Mouse (Mus musculus) MEL (cell line): Measurements from ENCODE around the gene Cttnbp2. TPM values are rescaled to one million over a fixed set of nuclear protein-coding genes. Genes with fewer than 3 reads are reported as not detected.
A peak's percentile ranks its signal among the peaks of the same experiment; 100 is the strongest.

Experiments
- DNase-seq: peaks from one replicate; pipeline ENCODE4 v3.0.0; 2011; ENCODE audit warnings: low read depth, low spot score
- H3K27ac ChIP-seq: 2 replicates; pipeline ENCODE4 v1.5.1; 2012; ENCODE audit warnings: low read depth, mild to moderate bottlenecking, control low read depth, low read length, moderate library complexity; ENCODE audit not compliant: control insufficient read depth
- H3K27me3 ChIP-seq, 2 experiments: fragments of 150-350 bp in 1 of 2; sonication (generic) in 1 of 2; 2 replicates each; pipeline ENCODE4 v1.6.1; 2012; ENCODE audit warnings: low read length in 2 of 2, mild to moderate bottlenecking in 2 of 2, improper control_type of control experiment in 1 of 2, moderate library complexity in 1 of 2; ENCODE audit not compliant: insufficient read depth in 2 of 2, control insufficient read depth in 1 of 2
- H3K36me3 ChIP-seq, 2 experiments: 2 replicates each; pipeline ENCODE4 v1.6.1; 2012 to 2014; ENCODE audit warnings: low read length in 2 of 2, improper control_type of control experiment in 1 of 2, inconsistent platforms in 1 of 2, mild to moderate bottlenecking in 1 of 2; ENCODE audit not compliant: insufficient read depth in 2 of 2, control insufficient read depth in 1 of 2
- H3K4me1 ChIP-seq, 2 experiments: fragments of 150-350 bp in 1 of 2; sonication (generic) in 1 of 2; 2 replicates each; pipeline ENCODE4 v1.6.1; 2012; ENCODE audit warnings: low read length in 2 of 2, improper control_type of control experiment in 1 of 2, mild to moderate bottlenecking in 1 of 2; ENCODE audit not compliant: insufficient read depth in 2 of 2, control insufficient read depth in 1 of 2
- H3K4me3 ChIP-seq, 2 experiments: fragments of 150-350 bp in 1 of 2; sonication (generic) in 1 of 2; 2 replicates each; pipeline ENCODE4 v1.5.1; 2012; ENCODE audit warnings: low read depth in 2 of 2, low read length in 2 of 2, mild to moderate bottlenecking in 2 of 2, moderate library complexity in 2 of 2, control low read depth in 1 of 2, improper control_type of control experiment in 1 of 2; ENCODE audit not compliant: control insufficient read depth in 1 of 2, insufficient read depth in 1 of 2
- H3K79me2 ChIP-seq: 2 replicates; pipeline ENCODE4 v1.6.1; 2012; ENCODE audit warnings: mild to moderate bottlenecking, low read length, moderate library complexity; ENCODE audit not compliant: control insufficient read depth, poor library complexity, insufficient read depth
- H3K9ac ChIP-seq: 2 replicates; pipeline ENCODE4 v1.6.1; 2012; ENCODE audit warnings: low read depth, mild to moderate bottlenecking, control low read depth, low read length, moderate library complexity; ENCODE audit not compliant: control insufficient read depth, poor library complexity, severe bottlenecking
- H3K9me3 ChIP-seq: fragments of 150-350 bp; sonication (generic); replicated peaks from 2 replicates; pipeline ENCODE4 v1.6.1; 2012; ENCODE audit warnings: mild to moderate bottlenecking, low read length, improper control_type of control experiment, moderate library complexity; ENCODE audit not compliant: insufficient read depth
- BHLHE40 ChIP-seq: IDR thresholded peaks from 2 replicates; pipeline ENCODE4 v1.6.1; 2012; ENCODE audit warnings: low read depth, mild to moderate bottlenecking, inconsistent platforms, low read length, improper control_type of control experiment, borderline replicate concordance
- CHD1 ChIP-seq: IDR thresholded peaks from 2 replicates; pipeline ENCODE4 v1.6.1; 2012; ENCODE audit warnings: low read depth, mild to moderate bottlenecking, inconsistent platforms, low read length, improper control_type of control experiment
- EP300 ChIP-seq, 2 experiments: IDR thresholded peaks; 2 replicates each; pipeline ENCODE4 v1.6.1; 2011; ENCODE audit warnings: improper control_type of control experiment in 2 of 2, low read length in 2 of 2, low read depth in 1 of 2, mild to moderate bottlenecking in 1 of 2
- ETS1 ChIP-seq: IDR thresholded peaks from 2 replicates; pipeline ENCODE4 v1.6.1; 2012; ENCODE audit warnings: low read depth, mild to moderate bottlenecking, inconsistent platforms, low read length, improper control_type of control experiment, moderate library complexity
- GATA1 ChIP-seq: IDR thresholded peaks from 2 replicates; pipeline ENCODE4 v1.6.1; 2011; ENCODE audit warnings: low read depth, low read length, improper control_type of control experiment
- HCFC1 ChIP-seq: IDR thresholded peaks from 2 replicates; pipeline ENCODE4 v1.6.1; 2012; ENCODE audit warnings: low read depth, mild to moderate bottlenecking, inconsistent platforms, low read length, improper control_type of control experiment, moderate library complexity
- JUND ChIP-seq: IDR thresholded peaks from 2 replicates; pipeline ENCODE4 v1.6.1; 2011; ENCODE audit warnings: low read depth, mild to moderate bottlenecking, improper control_type of control experiment, low read length
- KAT2A ChIP-seq: conservative IDR thresholded peaks from 2 replicates; pipeline ENCODE4 v1.6.1; 2012; ENCODE audit warnings: low read depth, low read length, improper control_type of control experiment, inconsistent platforms
- MAX ChIP-seq: IDR thresholded peaks from 2 replicates; pipeline ENCODE4 v1.6.1; 2011; ENCODE audit warnings: low read length, improper control_type of control experiment
- MEF2A ChIP-seq: IDR thresholded peaks from 2 replicates; pipeline ENCODE4 v1.6.1; 2014; ENCODE audit warnings: low read depth, mild to moderate bottlenecking, inconsistent platforms, low read length, improper control_type of control experiment; ENCODE audit not compliant: poor library complexity, insufficient replicate concordance, severe bottlenecking; ENCODE audit errors: extremely low read depth
- MXI1 ChIP-seq: IDR thresholded peaks from 2 replicates; pipeline ENCODE4 v1.6.1; 2011; ENCODE audit warnings: mild to moderate bottlenecking, low read depth, low read length, improper control_type of control experiment
- MYB ChIP-seq: IDR thresholded peaks from 2 replicates; pipeline ENCODE4 v1.6.1; 2011; ENCODE audit warnings: mild to moderate bottlenecking, low read depth, low read length, improper control_type of control experiment
- MYC ChIP-seq: IDR thresholded peaks from 2 replicates; pipeline ENCODE4 v1.6.1; 2011; ENCODE audit warnings: low read depth, mild to moderate bottlenecking, low read length, improper control_type of control experiment, moderate library complexity
- NRF1 ChIP-seq: IDR thresholded peaks from 2 replicates; pipeline ENCODE4 v1.6.1; 2014; ENCODE audit warnings: low read depth, mild to moderate bottlenecking, inconsistent platforms, low read length, improper control_type of control experiment, moderate library complexity; ENCODE audit not compliant: poor library complexity, insufficient read depth, severe bottlenecking
- POLR2A ChIP-seq, 2 experiments: IDR thresholded peaks; 2 replicates each; pipeline ENCODE4 v1.6.1; 2011 to 2012; ENCODE audit warnings: low read length in 2 of 2, mild to moderate bottlenecking in 2 of 2, control low read depth in 1 of 2, improper control_type of control experiment in 1 of 2, low read depth in 1 of 2, moderate library complexity in 1 of 2; ENCODE audit not compliant: control insufficient read depth in 1 of 2, insufficient read depth in 1 of 2, poor library complexity in 1 of 2
- SIN3A ChIP-seq: IDR thresholded peaks from 2 replicates; pipeline ENCODE4 v1.6.1; 2012; ENCODE audit warnings: low read length, improper control_type of control experiment, inconsistent platforms
- TAL1 ChIP-seq: IDR thresholded peaks from 2 replicates; pipeline ENCODE4 v1.6.1; 2012; ENCODE audit warnings: mild to moderate bottlenecking, inconsistent platforms, low read length, moderate library complexity, mixed read lengths
- TCF12 ChIP-seq: IDR thresholded peaks from 2 replicates; pipeline ENCODE4 v1.6.1; 2014; ENCODE audit warnings: low read depth, mild to moderate bottlenecking, inconsistent platforms, low read length, improper control_type of control experiment, moderate library complexity
- USF2 ChIP-seq, 2 experiments: IDR thresholded peaks; 2 replicates each; pipeline ENCODE4 v1.6.1; 2011 to 2012; ENCODE audit warnings: improper control_type of control experiment in 2 of 2, low read length in 2 of 2, borderline replicate concordance in 1 of 2, inconsistent platforms in 1 of 2, low read depth in 1 of 2, mild to moderate bottlenecking in 1 of 2; ENCODE audit not compliant: insufficient read depth in 1 of 2
- ZKSCAN1 ChIP-seq: IDR thresholded peaks from 2 replicates; pipeline ENCODE4 v1.6.1; 2012; ENCODE audit warnings: low read depth, mild to moderate bottlenecking, inconsistent platforms, low read length, improper control_type of control experiment, moderate library complexity
- polyA plus RNA-seq, 2 experiments: library from polyadenylated mRNA; stranded (reverse) in 1 of 2; unstranded in 1 of 2; fragments of >175 nt in 1 of 2; fragments of >200 nt in 1 of 2; gene quantifications; 2 replicates each; pipeline versions ENCODE4 v1.2.1 to v1.2.4; 2012; ENCODE audit warnings: low replicate concordance in 2 of 2, low read depth in 1 of 2; ENCODE audit not compliant: insufficient read length in 2 of 2, insufficient read depth in 1 of 2, missing spikeins in 1 of 2
- total RNA-seq: library from RNA; depleted of rRNA; stranded (reverse); fragments of 300-350 nt; gene quantifications from 2 replicates; pipeline ENCODE4 v1.2.3, GENCODE M21; 2012

Gene Cttnbp2
- total and polyA plus RNA-seq, 3 experiments, result 0.77 to 1.2 TPM; not detected in 1

DNA sequence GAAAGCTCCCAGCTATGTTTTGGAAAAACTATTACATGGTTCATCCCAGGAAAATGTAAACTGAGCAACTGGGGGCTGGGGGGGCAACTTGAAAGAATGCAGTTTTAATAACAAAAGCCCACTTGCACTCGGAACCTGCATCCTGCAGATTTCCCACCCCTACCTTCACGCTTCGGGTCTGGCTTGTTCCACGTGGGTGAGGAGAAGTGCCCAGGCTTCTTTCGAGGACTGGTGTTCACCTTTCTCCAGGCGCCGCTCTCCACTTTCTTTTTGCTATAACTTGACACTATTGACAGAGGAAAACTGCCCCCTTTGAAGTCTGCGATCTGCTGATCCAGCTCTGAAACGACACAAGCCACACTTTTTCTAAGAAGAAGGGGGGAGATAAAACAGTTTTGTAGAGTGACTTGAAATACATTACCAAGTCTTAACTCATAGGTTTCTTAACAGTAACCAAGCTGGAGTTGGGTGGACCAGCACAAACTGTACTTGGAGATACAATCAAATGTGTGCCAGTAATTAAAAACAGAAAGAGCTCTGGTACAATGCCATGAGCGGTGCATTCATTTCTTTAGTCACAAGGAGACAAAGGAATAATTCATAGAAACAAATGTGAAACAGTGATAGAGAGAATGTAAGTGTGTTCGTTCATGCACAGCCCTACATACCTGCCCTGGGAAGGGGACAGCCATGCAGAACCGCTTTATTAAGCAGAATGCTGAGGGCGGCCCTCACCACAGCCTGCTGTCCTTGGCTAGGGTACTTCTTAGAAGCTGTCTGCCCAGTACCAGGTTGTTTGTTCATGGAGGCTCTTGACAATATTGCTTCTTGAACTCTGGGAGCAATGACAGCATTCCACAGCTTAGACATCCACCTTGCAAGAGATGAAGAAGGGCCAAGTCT lies 134.1 kb downstream of the Cttnbp2 start:
- TF ChIP-seq MAX, result peak; percentile 73
- TF ChIP-seq CHD1, result 0 out of 2 replicates have a peak, but pooled peaks have one; percentile 17
- TF ChIP-seq GATA1, result peak; percentile 63
- no peak for TF ChIP-seq JUND
- no peak for TF ChIP-seq POLR2A (IDR thresholded peaks at IDR 0.05; ENCODE audit: control insufficient read depth in 1 of 2, insufficient read depth in 1 of 2, low read depth in 1 of 2, low read length in 2 of 2, poor library complexity in 1 of 2)
- TF ChIP-seq MXI1, result peak; percentile 69
- no peak for TF ChIP-seq TAL1
- TF ChIP-seq HCFC1, result no peak
- TF ChIP-seq TCF12, result peak; percentile 69
- peak; percentile 11; the same call in 1 of the 2 replicates for TF ChIP-seq BHLHE40
- no peak for TF ChIP-seq MEF2A
- 0 out of 2 replicates have a peak, but pooled peaks have one; percentile 22 for TF ChIP-seq MYB
- TF ChIP-seq USF2 (IDR thresholded peaks at IDR 0.05; ENCODE audit: borderline replicate concordance in 1 of 2, insufficient read depth in 1 of 2, low read depth in 1 of 2, low read length in 2 of 2), result no peak
- peak; percentile 82 for TF ChIP-seq SIN3A
- 0 out of 2 replicates have a peak, but pooled peaks have one; percentile 24 for TF ChIP-seq MYC
- TF ChIP-seq EP300 (IDR thresholded peaks at IDR 0.05; ENCODE audit: low read depth in 1 of 2, low read length in 2 of 2), result peak; percentile 69 to 82
- peak; percentile 11; the same call in 1 of the 2 replicates for TF ChIP-seq KAT2A
- no peak for TF ChIP-seq ZKSCAN1
- TF ChIP-seq ETS1, result peak; percentile 58; the same call in 1 of the 2 replicates
- TF ChIP-seq NRF1, result no peak
- peak; percentile 73 for DNase-seq
- no peaks in the 10 kb centered on the region for H3K9me3 ChIP-seq
- H3K27me3 ChIP-seq, result no peaks in the 10 kb centered on the region; a peak in 1 of 4 replicates
- H3K4me1 ChIP-seq, result peaks cover 11 to 12% of the 10 kb centered on the region in 2 experiments; a peak in 2 of 4 replicates
- peak overlapping the region; percentile 56 to 68 for H3K4me3 ChIP-seq
- peaks cover 0 to 11% of the 10 kb centered on the region in 2 experiments; a peak in 2 of 4 replicates for H3K36me3 ChIP-seq
- H3K9ac ChIP-seq, result peak overlapping the region; percentile 65
- no peaks in the 10 kb centered on the region for H3K79me2 ChIP-seq
- H3K27ac ChIP-seq, result peak overlapping the region; percentile 79
